Mouse (Mus musculus): ENCODE results near the gene Tbx20.

Gene Tbx20

GRCm38 (mm10) chr9:24769611-24770010 is 4.5 kb downstream of the Tbx20 start:
- no peak for DNase-seq (ENCODE audit: low spot score in 2 of 2)

- DNase-seq (ENCODE audit: low spot score in 2 of 2): no peak
Observed at GRCm38 (mm10) chr9:24767056-24767455, 7.0 kb downstream of the Tbx20 start.

- no peak for DNase-seq (ENCODE audit: low spot score in 2 of 2)
Observed at GRCm38 (mm10) chr9:24765572-24765971, 8.5 kb downstream of the Tbx20 start.

GRCm38 (mm10) chr9:24760461-24760860 is 13.6 kb downstream of the Tbx20 start:
- no peak for DNase-seq (ENCODE audit: low spot score in 2 of 2)

GRCm38 (mm10) chr9:24744958-24745357 is 29.1 kb downstream of the Tbx20 start:
- DNase-seq (ENCODE audit: low spot score in 2 of 2): no peak

- DNase-seq (ENCODE audit: low spot score in 2 of 2): no peak
Observed at GRCm38 (mm10) chr9:24701246-24701645, 72.9 kb downstream of the Tbx20 start.

GRCm38 (mm10) chr9:24696405-24696778 is 77.7 kb downstream of the Tbx20 start:
- no peak for DNase-seq (ENCODE audit: low spot score in 2 of 2)

GRCm38 (mm10) chr9:24695700-24696404 is 78.3 kb downstream of the Tbx20 start, which contains the start of gene Dpy19l2:
Gene Dpy19l2, minus strand, starts transcription at chr9:24696293.
- DNase-seq (ENCODE audit: low spot score in 2 of 2): no peak

All from urinary bladder, postnatal 4 days (tissue).